Mouse (Mus musculus): ENCODE data around the gene Rbm4b.
"Not testable (repeated sequence)": the region's sequence is repeated elsewhere in the genome, so short reads cannot be mapped to it uniquely, and the experiment has no call there.

Rbm4b gene

DNA sequence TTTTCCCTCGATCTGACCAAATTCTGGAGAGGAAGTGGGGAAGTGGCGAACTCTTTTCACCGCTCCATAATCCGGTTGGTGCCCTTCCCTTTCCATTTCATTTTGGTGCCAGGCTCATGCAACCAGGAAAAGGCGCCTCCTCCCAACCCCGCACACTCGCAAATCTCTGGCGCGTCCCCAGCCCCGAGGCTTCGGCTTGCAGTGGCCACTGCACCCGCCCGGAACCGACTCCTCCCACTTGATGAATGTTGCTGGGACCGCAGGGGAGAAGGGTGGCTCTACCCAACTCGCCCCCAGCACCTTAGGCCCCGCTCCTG lies 54.4 kb downstream of the Rbm4b start:
- no peak for DNase-seq (ENCODE audit: low spot score in 2 of 2)

DNA sequence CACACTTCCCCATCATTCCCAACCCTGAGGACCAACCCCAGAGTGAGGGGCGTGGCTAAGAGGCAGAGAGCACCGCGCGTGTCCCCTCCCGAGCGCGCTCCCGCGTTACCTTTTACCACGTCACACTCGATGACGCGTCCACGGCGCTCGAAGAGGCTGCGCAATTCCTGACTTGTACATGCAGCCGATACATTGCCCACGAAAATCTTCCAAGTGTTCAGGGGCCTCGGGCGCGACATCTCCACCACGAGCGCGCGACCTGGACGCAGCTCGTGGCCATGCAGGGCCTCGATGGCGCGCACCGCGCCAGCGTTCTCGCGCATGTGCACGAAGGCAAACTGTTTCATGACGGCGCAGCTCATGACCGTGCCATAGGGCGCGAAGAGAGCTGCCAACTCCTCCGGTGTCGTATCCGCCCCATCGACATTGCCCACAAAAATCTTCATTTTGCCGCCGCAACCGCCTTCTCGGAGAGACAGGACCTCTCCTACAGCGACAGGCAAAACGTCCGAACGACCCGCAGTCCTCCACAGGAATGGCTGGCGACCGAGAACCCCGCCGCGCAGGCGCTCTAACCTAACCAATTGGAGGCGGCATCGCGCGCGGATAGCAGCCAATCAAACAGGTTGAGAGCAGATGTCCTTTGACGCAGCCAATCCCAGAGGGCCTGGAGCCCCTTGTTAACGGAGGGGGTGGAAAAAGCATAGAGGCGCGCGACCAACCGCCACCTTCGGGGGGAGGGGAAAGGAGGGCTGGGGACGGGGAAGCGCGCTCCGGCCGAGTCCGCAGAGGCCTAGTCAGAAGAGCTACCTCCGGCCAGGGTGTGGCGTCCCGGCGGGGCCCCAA lies 55.0 kb downstream of the Rbm4b start, which contains the start of the genes Gm21992 and Rbm14:
Gene Gm21992, minus strand, starts transcription at position 550 of the 846 bp plus-strand sequence.
Gene Rbm14, minus strand, starts transcription at position 572 of the 846 bp plus-strand sequence.
- peak; percentile 98 to 99 for DNase-seq (ENCODE audit: low spot score in 2 of 2)

DNA sequence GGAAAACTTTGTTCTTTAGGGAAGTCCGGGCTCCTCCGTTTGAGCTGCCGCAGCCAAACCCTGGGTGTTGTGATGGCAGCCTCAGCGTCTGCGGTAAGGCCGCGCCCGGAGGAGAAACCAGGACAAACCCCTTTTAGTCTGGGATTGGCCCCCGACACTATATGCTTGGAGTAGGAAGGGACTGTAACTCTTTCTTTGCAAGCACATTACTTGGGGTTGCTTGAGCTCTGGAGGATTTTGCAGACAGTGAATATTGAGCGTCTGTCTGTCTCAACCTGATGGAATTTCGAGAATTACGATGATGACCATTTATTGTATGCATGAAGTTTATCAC lies 55.6 kb downstream of the Rbm4b start:
- DNase-seq (ENCODE audit: low spot score in 2 of 2) = no peak

DNA sequence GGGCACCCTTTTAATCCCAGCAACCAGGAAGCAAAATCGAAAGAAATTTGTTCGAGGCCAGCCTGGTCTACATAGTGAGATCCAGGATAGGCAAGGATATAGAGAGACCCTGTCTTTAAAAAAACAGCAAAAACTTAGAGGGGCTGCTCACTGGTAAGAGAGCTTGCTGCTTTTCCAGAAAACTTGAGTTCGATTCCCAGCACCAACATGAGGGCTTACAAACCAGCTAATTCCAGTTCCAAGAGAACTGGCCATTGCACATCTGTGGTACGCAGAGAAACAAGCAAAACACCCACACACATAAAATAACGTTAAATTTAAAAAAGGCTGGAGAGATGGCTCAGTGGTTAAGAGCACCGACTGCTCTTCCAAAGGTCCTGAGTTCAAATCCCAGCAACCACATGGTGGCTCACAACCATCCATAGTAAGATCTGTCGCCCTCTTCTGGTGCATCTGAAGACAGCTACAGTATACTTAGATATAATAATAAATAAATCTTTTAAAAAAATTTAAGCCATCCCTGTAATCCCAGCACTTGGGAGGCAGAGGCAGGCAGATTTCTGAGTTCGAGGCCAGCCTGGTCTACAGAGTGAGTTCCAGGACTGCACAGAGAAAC lies 56.1 kb downstream of the Rbm4b start:
- DNase-seq (ENCODE audit: low spot score in 2 of 2) = not testable (repeated sequence)

DNA sequence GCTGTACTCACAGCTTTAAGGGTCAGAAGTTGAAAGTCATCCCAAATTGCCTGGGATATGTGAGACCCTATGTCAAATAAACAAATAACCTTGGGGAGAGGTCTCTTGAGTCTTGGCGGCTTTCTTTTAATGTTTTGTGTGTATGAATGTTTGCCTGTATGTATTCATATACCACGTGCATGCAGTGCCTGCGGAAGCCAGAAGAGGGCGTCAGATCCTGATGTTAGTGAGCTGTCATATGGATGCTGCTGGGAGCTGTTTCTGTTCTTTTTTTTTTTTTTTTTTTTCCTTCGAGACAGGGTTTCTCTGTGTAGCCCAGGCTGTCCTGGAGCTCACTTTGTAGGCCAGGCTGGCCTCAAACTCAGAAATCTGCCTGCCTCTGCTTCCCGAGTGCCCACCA lies 56.7 kb downstream of the Rbm4b start:
- no peak for DNase-seq (ENCODE audit: low spot score in 2 of 2)

Data from right cerebral cortex, adult 2 months (tissue).